Mouse (Mus musculus): Measurements from ENCODE around the gene Aldh6a1. TPM values are rescaled to one million over a fixed set of nuclear protein-coding genes. Genes with fewer than 3 reads are reported as not detected.

Gene Aldh6a1
- polyA plus RNA-seq, 1 experiment from 2014 or later: 20.6 TPM

- peak overlapping the region; percentile 78 for H3K4me3 ChIP-seq
- H3K27ac ChIP-seq: peak overlapping the region; percentile 68
- H3K36me3 ChIP-seq: no peaks in the 10 kb centered on the region
- DNase-seq (ENCODE audit: low spot score): no peak
- H3K9me3 ChIP-seq (replicated peaks): no peaks in the 10 kb centered on the region
- no peaks in the 10 kb centered on the region for H3K27me3 ChIP-seq (ENCODE audit: low read depth, poor library complexity, severe bottlenecking)
- peaks cover 20% of the 10 kb centered on the region for H3K4me1 ChIP-seq
- WGBS: 1% methylated on average over 6 of the region's 6 CpGs
These were observed 470 bp downstream of the Aldh6a1 start for GRCm38 (mm10) chr12:84450351-84450717.

- no peak for DNase-seq (ENCODE audit: low spot score)
- Histone ChIP-seq H3K27ac (no peak overlapping the region), H3K4me1 (peaks cover 20% of the 10 kb centered on the region), H3K27me3 (ENCODE audit: low read depth, poor library complexity, severe bottlenecking) (no peaks in the 10 kb centered on the region), H3K9me3 (replicated peaks) (no peaks in the 10 kb centered on the region), H3K36me3 (no peaks in the 10 kb centered on the region), H3K4me3 (peak overlapping the region; percentile 78)
- 51% methylated on average over 10 of the region's 10 CpGs for WGBS
These were observed 917 bp downstream of the Aldh6a1 start for GRCm38 (mm10) chr12:84449887-84450286.

GRCm38 (mm10) chr12:84448181-84448580, 2.6 kb downstream of the Aldh6a1 start:
- Histone ChIP-seq H3K27me3 (ENCODE audit: low read depth, poor library complexity, severe bottlenecking) (no peaks in the 10 kb centered on the region), H3K4me1 (peaks cover 20% of the 10 kb centered on the region), H3K36me3 (no peaks in the 10 kb centered on the region), H3K4me3 (no peak overlapping the region), H3K9me3 (replicated peaks) (no peaks in the 10 kb centered on the region), H3K27ac (no peak overlapping the region)
- no peak for DNase-seq (ENCODE audit: low spot score)
- WGBS: 85% methylated on average over 6 of the region's 6 CpGs

GRCm38 (mm10) chr12:84447386-84447785, 3.4 kb downstream of the Aldh6a1 start:
- whole genome bisulfite sequencing: 71% methylated on average over 1 of the region's 1 CpGs
- Histone ChIP-seq H3K9me3 (replicated peaks) (no peaks in the 10 kb centered on the region), H3K4me1 (peaks cover 17% of the 10 kb centered on the region), H3K36me3 (no peaks in the 10 kb centered on the region), H3K4me3 (no peak overlapping the region), H3K27me3 (ENCODE audit: low read depth, poor library complexity, severe bottlenecking) (no peaks in the 10 kb centered on the region), H3K27ac (no peak overlapping the region)
- no peak for DNase-seq (ENCODE audit: low spot score)

- Histone ChIP-seq H3K4me1 (no peaks in the 10 kb centered on the region), H3K27ac (no peak overlapping the region), H3K9me3 (replicated peaks) (no peaks in the 10 kb centered on the region), H3K4me3 (no peak overlapping the region), H3K36me3 (no peaks in the 10 kb centered on the region), H3K27me3 (ENCODE audit: low read depth, poor library complexity, severe bottlenecking) (no peaks in the 10 kb centered on the region)
- 72% methylated on average over 4 of the region's 4 CpGs for WGBS
- DNase-seq (ENCODE audit: low spot score): no peak
These were observed 8.3 kb downstream of the Aldh6a1 start for GRCm38 (mm10) chr12:84442526-84442925.

GRCm38 (mm10) chr12:84438697-84439096, 12.1 kb downstream of the Aldh6a1 start:
- H3K4me3 ChIP-seq: no peak overlapping the region
- 59% methylated on average over 2 of the region's 2 CpGs for WGBS
- no peaks in the 10 kb centered on the region for H3K9me3 ChIP-seq (replicated peaks)
- no peaks in the 10 kb centered on the region for H3K4me1 ChIP-seq
- no peaks in the 10 kb centered on the region for H3K27me3 ChIP-seq (ENCODE audit: low read depth, poor library complexity, severe bottlenecking)
- H3K27ac ChIP-seq: no peak overlapping the region
- H3K36me3 ChIP-seq: no peaks in the 10 kb centered on the region
- no peak for DNase-seq (ENCODE audit: low spot score)

GRCm38 (mm10) chr12:84429825-84430224, 21.0 kb downstream of the Aldh6a1 start:
- Histone ChIP-seq H3K9me3 (replicated peaks) (no peaks in the 10 kb centered on the region), H3K27ac (no peak overlapping the region), H3K4me3 (no peak overlapping the region), H3K27me3 (ENCODE audit: low read depth, poor library complexity, severe bottlenecking) (no peaks in the 10 kb centered on the region), H3K4me1 (no peaks in the 10 kb centered on the region), H3K36me3 (no peaks in the 10 kb centered on the region)
- 93% methylated on average over 2 of the region's 2 CpGs for WGBS
- DNase-seq (ENCODE audit: low spot score): no peak

GRCm38 (mm10) chr12:84423990-84424389, 26.8 kb downstream of the Aldh6a1 start:
- Histone ChIP-seq H3K27me3 (ENCODE audit: low read depth, poor library complexity, severe bottlenecking) (no peaks in the 10 kb centered on the region), H3K36me3 (no peaks in the 10 kb centered on the region), H3K4me3 (no peak overlapping the region), H3K4me1 (no peaks in the 10 kb centered on the region), H3K9me3 (replicated peaks) (no peaks in the 10 kb centered on the region), H3K27ac (no peak overlapping the region)
- WGBS: 57% methylated on average over 3 of the region's 3 CpGs
- no peak for DNase-seq (ENCODE audit: low spot score)

GRCm38 (mm10) chr12:84417605-84417922, 33.2 kb downstream of the Aldh6a1 start:
- peaks cover 9% of the 10 kb centered on the region for H3K36me3 ChIP-seq
- peak overlapping the region; percentile 87 for H3K27ac ChIP-seq

GRCm38 (mm10) chr12:84416834-84417604, 33.8 kb downstream of the Aldh6a1 start, which contains the start of gene Rnf113a2:
Gene Rnf113a2, plus strand, starts transcription at chr12:84417196.
- peak within 1 kb of the TSS; percentile 87 for H3K27ac ChIP-seq
- H3K4me3 ChIP-seq: peak within 1 kb of the TSS; percentile 70
- H3K9me3 ChIP-seq (replicated peaks): no peaks in the 10 kb centered on the region; the same call in 1 of the 2 replicates
- H3K36me3 ChIP-seq: peaks cover 9% of the 10 kb centered on the region
- H3K4me1 ChIP-seq: peaks cover 6% of the 10 kb centered on the region
- DNase-seq (ENCODE audit: low spot score): peak; percentile 86
- WGBS: 3% methylated on average over 50 of the region's 50 CpGs
- H3K27me3 ChIP-seq (ENCODE audit: low read depth, poor library complexity, severe bottlenecking): no peaks in the 10 kb centered on the region

More at GRCm38 (mm10) chr12:84417605-84417922, 33.2 kb downstream of the Aldh6a1 start:
- DNase-seq (ENCODE audit: low spot score): no peak
- peak overlapping the region; percentile 70 for H3K4me3 ChIP-seq
- H3K27me3 ChIP-seq (ENCODE audit: low read depth, poor library complexity, severe bottlenecking): no peaks in the 10 kb centered on the region
- WGBS: 35% methylated on average over 18 of the region's 18 CpGs
- peaks cover 6% of the 10 kb centered on the region for H3K4me1 ChIP-seq
- H3K9me3 ChIP-seq (replicated peaks): no peaks in the 10 kb centered on the region; the same call in 1 of the 2 replicates

- WGBS: 2% methylated on average over 62 of the region's 63 CpGs
- peaks cover 20% of the 10 kb centered on the region for H3K4me1 ChIP-seq
- peak within 1 kb of the TSS; percentile 87 for H3K27ac ChIP-seq
- H3K4me3 ChIP-seq: peak within 1 kb of the TSS; percentile 86
- no peaks in the 10 kb centered on the region for H3K36me3 ChIP-seq
- H3K27me3 ChIP-seq (ENCODE audit: low read depth, poor library complexity, severe bottlenecking): peaks cover 8% of the 10 kb centered on the region; the same call in 1 of the 2 replicates
- peak; percentile 89 for DNase-seq (ENCODE audit: low spot score)
- no peaks in the 10 kb centered on the region for H3K9me3 ChIP-seq (replicated peaks)
These were observed 41.8 kb downstream of the Aldh6a1 start, which contains the start of the genes Entpd5 and Bbof1 for GRCm38 (mm10) chr12:84408819-84409507. Gene Entpd5, minus strand, starts transcription at chr12:84409029. Gene Bbof1, plus strand, starts transcription at chr12:84409071.

GRCm38 (mm10) chr12:84407874-84408818, 42.7 kb downstream of the Aldh6a1 start:
- DNase-seq (ENCODE audit: low spot score): no peak
- 2% methylated on average over 51 of the region's 52 CpGs for WGBS
- Histone ChIP-seq H3K9me3 (replicated peaks) (no peaks in the 10 kb centered on the region), H3K36me3 (no peaks in the 10 kb centered on the region), H3K4me1 (peaks cover 20% of the 10 kb centered on the region), H3K27ac (peak overlapping the region; percentile 87), H3K4me3 (peak overlapping the region; percentile 86), H3K27me3 (ENCODE audit: low read depth, poor library complexity, severe bottlenecking) (peaks cover 8% of the 10 kb centered on the region; the same call in 1 of the 2 replicates)

Measured in limb, embryonic 10.5 days (tissue).